Mouse (Mus musculus): ENCODE data around the gene Ccdc187.

DNA sequence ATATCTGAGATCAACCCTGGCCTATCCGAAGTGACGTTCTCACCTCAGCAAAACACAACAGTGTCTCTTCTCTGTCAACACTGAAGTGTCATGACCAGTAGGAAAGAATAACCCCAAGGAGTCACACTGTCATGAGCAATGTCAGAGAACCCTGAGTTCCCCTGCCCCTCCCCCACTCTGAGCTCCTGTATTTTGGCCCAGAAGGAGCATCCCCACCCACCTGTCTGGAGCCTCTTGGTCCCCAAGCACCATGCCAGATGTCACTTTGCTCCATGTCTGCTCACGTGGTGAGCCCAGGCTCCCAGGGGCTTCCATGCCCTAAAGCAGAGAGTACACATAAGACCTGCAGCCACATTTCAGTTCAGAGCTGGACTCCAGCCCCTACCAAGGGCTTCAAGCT, 14.6 kb downstream of the Ccdc187 start:
- TF ChIP-seq CTCF (IDR thresholded peaks at IDR 0.05; ENCODE audit: control insufficient read depth, insufficient read depth, insufficient read length) (no peak), MYOD1 (IDR thresholded peaks at IDR 0.05; ENCODE audit: control insufficient read depth, insufficient read length, low read depth) (no peak), MAX (IDR thresholded peaks at IDR 0.05) (no peak)

All from C2C12 (cell line).